Mouse (Mus musculus): Measurements from ENCODE around the gene Mrs2. TPM values are rescaled to one million over a fixed set of nuclear protein-coding genes. Genes with fewer than 3 reads are reported as not detected.

Mrs2 gene
- 20.9 and 49.8 TPM in 2 replicates for total RNA-seq (2023)

DNA sequence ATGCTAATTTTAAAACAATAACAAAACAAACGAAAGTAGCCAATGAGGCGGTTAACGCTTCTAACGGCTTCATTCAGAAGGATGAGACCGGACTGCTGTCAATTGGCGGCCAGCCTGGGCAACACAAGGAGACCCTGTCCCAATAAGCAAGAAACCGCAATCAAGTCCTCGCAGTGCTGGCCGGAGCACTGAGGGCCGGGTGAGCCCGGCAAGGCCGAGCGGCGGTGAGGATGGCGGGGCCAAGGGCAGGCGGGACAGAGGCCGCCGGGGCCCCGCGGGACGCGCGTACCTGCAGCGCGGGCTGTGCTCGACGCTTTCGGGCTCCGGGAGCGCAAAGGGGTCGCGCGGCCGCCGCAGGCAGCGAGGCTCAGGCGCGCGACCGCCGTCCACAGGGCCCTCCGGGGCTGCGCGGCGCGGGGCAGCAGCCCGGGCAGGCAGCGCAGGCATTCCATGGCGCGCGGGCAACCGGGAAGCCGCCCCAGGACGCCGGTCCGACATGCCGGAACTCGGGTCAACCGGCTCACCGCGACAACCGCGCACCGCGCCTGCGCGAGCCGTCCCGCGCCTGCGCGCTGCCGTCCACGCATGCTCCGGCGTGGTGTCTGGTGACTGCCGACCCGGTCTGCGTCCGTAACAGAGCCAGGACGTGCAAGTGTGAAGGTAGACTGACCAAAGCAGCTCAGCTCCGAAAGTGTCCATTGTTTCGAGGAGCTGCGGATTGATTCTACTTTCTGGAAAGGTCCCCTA, at the start of gene Mrs2:
Mrs2 (minus strand) TSS at position 587 of the 747 bp plus-strand sequence.

DNA sequence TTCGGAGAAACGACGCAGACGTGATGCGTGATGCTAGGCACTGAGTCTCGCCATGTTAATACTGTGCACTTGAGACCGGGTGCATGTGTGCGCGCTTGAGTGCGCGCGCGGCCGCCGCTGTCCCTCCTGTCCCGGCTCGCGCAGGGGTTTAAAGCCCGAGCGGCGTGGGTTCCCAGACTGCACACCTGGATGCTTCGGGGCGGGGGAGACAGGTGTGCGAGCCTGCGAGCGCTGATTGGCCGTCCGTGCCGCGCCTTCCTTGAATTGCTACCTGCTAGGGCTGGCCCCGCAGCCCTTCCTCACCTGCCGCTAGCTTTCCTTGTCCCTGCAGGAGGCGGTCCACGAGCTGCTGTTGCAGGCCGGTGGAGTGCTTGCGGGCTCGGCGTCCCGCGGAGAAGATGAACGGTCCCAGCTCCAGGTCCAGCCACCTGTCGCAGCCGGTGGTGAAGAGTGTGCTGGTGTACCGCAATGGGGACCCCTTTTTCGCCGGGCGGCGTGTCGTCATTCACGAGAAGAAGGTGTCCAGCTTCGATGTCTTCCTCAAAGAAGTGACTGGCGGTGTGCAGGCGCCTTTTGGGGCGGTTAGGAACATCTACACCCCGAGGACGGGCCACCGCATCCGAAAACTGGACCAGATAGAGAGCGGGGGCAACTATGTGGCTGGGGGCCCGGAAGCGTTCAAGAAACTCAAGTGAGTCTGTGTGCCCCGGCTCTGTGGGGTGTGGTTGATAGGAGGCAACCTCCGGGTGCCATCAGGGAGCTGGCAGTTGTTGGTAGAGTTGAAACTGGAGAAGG, 35.9 kb upstream of the Mrs2 start, which contains the start of gene Dcdc2a:
Dcdc2a (plus strand) TSS at position 132 of the 795 bp plus-strand sequence.

DNA sequence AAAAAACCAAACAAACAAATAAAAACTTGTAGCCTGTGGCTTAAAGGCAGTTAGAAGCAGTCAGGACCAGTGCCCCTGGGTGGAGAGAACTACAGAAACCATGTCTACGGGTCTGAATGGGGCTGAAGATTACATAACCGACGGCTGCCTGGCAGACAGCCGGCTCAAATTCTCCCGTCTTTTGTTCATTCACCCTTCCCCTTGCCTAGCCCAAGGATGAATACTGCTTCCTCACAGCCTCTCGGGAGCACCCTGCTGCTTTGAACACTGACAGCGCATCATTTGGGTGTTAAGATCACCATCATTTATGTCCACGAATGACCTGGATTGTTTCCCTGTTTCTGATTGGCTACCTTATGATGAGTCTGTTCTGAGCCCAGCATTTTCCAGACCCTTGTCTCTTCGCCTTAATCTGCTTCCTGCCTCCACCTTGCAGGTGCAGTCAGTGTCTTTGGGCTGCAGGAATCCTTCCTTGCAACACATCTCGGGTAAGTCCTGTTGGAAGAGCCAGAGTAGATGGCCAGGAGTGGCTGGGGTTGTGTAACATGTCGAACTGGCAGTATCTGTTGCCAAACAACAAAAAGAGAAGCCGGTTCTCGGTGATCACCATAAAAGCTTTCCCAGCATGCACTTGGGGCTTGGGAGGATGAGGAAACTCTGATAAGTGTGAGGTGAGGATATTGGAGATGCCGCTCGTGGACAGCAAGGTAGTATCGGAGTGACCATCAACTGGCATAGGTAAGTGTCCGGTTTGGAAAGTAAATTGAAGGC, 77.5 kb downstream of the Mrs2 start, which contains the start of gene Gpld1:
Gpld1 (plus strand) TSS at position 641 of the 771 bp plus-strand sequence.

Other genes starting within 250 kb of the Mrs2 start
- 155 and 197 TPM in 2 replicates for gene BC005537, start 218.7 kb downstream of the Mrs2 start, total RNA-seq (2023)
- gene Acot13, start 188.8 kb downstream of the Mrs2 start, total RNA-seq (2023) = 4.2 and 5.7 TPM in 2 replicates
- gene Tdp2, start 188.7 kb downstream of the Mrs2 start, total RNA-seq (2023) = 24.7 and 27.6 TPM in 2 replicates
- 0.13 TPM in 1 of 2 replicates, not detected in the other for gene D130043K22Rik, start 175.2 kb downstream of the Mrs2 start, total RNA-seq (2023)
- gene Aldh5a1, start 82.7 kb downstream of the Mrs2 start, total RNA-seq (2023) = 0.59 and 0.66 TPM in 2 replicates
- 0.64 and 0.79 TPM in 2 replicates for gene Gpld1, start 77.2 kb downstream of the Mrs2 start, total RNA-seq (2023)
- gene Dcdc2a, start 35.6 kb upstream of the Mrs2 start, total RNA-seq (2023) = not detected in 2 replicates